31 mouse cellular contexts compared by ENCODE assay signal in the genomic region with DNA sequence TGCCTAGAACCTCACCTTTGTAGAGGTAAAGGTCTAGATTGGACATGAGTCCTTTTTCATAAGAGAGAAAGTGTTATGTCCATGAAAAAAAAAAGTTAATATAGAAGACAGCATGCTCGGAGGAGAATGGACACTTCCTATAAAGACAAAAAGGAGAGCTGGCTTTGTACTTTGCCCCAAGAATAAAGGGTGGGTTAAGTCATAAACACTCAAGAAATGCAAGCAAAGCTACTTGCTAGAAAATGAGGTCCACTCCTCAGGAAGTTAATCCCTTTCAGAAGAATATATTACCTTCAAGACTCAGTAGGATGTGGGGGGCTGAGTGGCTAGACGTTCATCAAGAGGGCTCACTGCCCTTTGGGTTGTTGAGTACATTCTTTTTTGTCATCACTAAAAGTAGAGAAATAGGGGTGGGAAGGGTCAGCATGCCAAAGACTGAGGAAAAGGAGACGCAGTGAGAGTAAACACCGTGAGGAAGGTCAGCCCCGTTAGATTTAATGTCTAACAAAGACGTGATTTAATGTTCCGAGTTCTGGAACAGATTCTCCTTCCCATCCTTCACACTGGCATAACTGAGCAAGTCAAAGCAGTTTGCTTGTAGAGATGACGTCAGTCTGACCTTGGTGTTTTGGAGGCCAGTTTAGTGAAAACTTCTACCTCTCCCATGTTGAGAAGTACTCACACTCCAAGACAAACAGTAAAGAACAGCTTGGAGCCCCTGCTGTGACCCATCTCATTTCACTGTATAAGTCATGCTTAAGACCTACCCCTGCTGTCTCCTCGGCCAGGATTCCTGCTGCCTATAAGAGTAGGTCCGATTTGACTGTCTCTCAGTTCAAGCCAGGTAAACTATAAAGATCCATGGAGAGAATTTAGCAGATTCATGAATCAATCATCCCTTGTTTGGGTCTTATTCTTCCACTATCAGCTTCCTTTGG. TPM values are rescaled to one million over a fixed set of nuclear protein-coding genes. Genes with fewer than 3 reads are reported as not detected.
DNase-seq lines count a peak whose midpoint lies in the region; ATAC-seq lines count a peak whose summit lies in the region.
"Had no signal": no experiment of that assay in that cellular context is flagged by ENCODE, and none has a peak within 500 bp of the region (broad histone marks: within the 10 kb centered on the region; RNA-seq: fewer than 3 reads in every experiment).

No protein-coding gene starts in this region.

- H3K27ac ChIP-seq in kidney, embryonic 16.5 days (ENCODE audit: low read length), result no peak overlapping the region
- H3K27ac ChIP-seq: embryonic facial prominence, embryonic 10.5 days; embryonic facial prominence, embryonic 15.5 days; forebrain, embryonic 12.5 days; hindbrain, embryonic 14.5 days; liver, embryonic 14.5 days; neural tube, embryonic 13.5 days had no signal

- intact Hi-C loops in heart, postnatal 14 days (cut with DNase I), result no loop called here

- H3K9me3 ChIP-seq in kidney, embryonic 16.5 days (ENCODE audit: low read length), result no peaks in the 10 kb centered on the region
- H3K9me3 ChIP-seq: embryonic facial prominence, embryonic 10.5 days; embryonic facial prominence, embryonic 15.5 days; forebrain, embryonic 12.5 days; neural tube, embryonic 13.5 days had no signal

- H3K4me1 ChIP-seq in kidney, embryonic 16.5 days (ENCODE audit: insufficient read depth, low read length), result no peaks in the 10 kb centered on the region

- no peaks in the 10 kb centered on the region for H3K36me3 ChIP-seq in kidney, embryonic 16.5 days (ENCODE audit: insufficient read depth, low read length)
- H3K36me3 ChIP-seq: embryonic facial prominence, embryonic 10.5 days; embryonic facial prominence, embryonic 15.5 days; forebrain, embryonic 12.5 days; neural tube, embryonic 13.5 days had no signal

- no peak overlapping the region for H3K9ac ChIP-seq in kidney, embryonic 16.5 days (replicated peaks; ENCODE audit: low read length)
- H3K9ac ChIP-seq: embryonic facial prominence, embryonic 15.5 days; forebrain, embryonic 12.5 days; hindbrain, embryonic 14.5 days; liver, embryonic 14.5 days; neural tube, embryonic 13.5 days had no signal

- H3K27me3 ChIP-seq in kidney, embryonic 16.5 days (ENCODE audit: insufficient read depth, low read length), result no peaks in the 10 kb centered on the region
- H3K27me3 ChIP-seq: embryonic facial prominence, embryonic 15.5 days; forebrain, embryonic 12.5 days; neural tube, embryonic 13.5 days had no signal

- no peak overlapping the region for H3K4me3 ChIP-seq in kidney, embryonic 16.5 days (ENCODE audit: low read length)
- H3K4me3 ChIP-seq: embryonic facial prominence, embryonic 10.5 days; embryonic facial prominence, embryonic 15.5 days; forebrain, embryonic 12.5 days; neural tube, embryonic 13.5 days had no signal

- DNase-seq in heart, adult 11 months, result peak; percentile 55
- no peak for DNase-seq in heart, postnatal 14 days
- no peak for DNase-seq in kidney, adult 8-10 months
- DNase-seq in ZHBTc4 (ENCODE audit: low read depth, low spot score), result peak; percentile 21
- DNase-seq in adrenal gland, postnatal 36 days, result peak; percentile 52 to 67
- DNase-seq in right cerebral cortex, postnatal 10 days (ENCODE audit: low spot score in 2 of 2), result no peak
- no peak for DNase-seq in right cerebral cortex, postnatal 36 days (ENCODE audit: low spot score in 2 of 2)
- DNase-seq: cerebellum, adult 11-12 months; gastrocnemius, postnatal 14 days; kidney, postnatal 10 days; layer of hippocampus, adult 9-11 months; liver; lung, adult 2 months; lung, postnatal 10 days had no signal

- 0 out of 2 replicates have a peak, but pooled peaks have one; percentile 31 for ATAC-seq in kidney, embryonic 16.5 days (ENCODE audit: low FRiP score, low TSS enrichment)
- ATAC-seq: CD4-positive, CD25-positive, alpha-beta regulatory T cell, adult 4 months had no signal

- 41% methylated on average over 10 of the region's 10 CpGs for WGBS in kidney, embryonic 16.5 days

- no peak overlapping the region for H3K4me2 ChIP-seq in kidney, embryonic 16.5 days (replicated peaks; ENCODE audit: low read depth, low read length)
- H3K4me2 ChIP-seq: embryonic facial prominence, embryonic 15.5 days; forebrain, embryonic 12.5 days; heart, embryonic 11.5 days; hindbrain, embryonic 14.5 days; midbrain, embryonic 11.5 days; neural tube, embryonic 13.5 days had no signal

RNA-seq across cellular contexts. Expression of a gene that starts 51.0 kb away (rescaled TPM):
- total RNA-seq in heart, postnatal 14 days (2021), result under 1 TPM in 1 of 2 experiments, not detected in 1; 0.10 TPM
- 0.14 and 0.25 TPM in 2 replicates for polyA plus RNA-seq in kidney, embryonic 16.5 days (2015; fragmentation: Nextera tagmentation; extraction: Ambion mirVana)
- total RNA-seq in adrenal gland, postnatal 36 days (2021), result under 1 TPM in 1 of 2 experiments, not detected in 1; 0.30 TPM
- total RNA-seq: common myeloid progenitor, adult 5-6 weeks; granulocyte monocyte progenitor cell, adult 5-6 weeks; hematopoietic stem cell, adult 5-6 weeks; megakaryocyte progenitor cell, adult 5-6 weeks had no signal
- polyA plus RNA-seq: CD4-positive, CD25-positive, alpha-beta regulatory T cell, adult 4 months; heart, embryonic 11.5 days; limb, embryonic 11.5 days; liver, embryonic 14.5 days; small intestine, adult 2 months; stomach, embryonic 14.5 days had no signal

Comparison
In these comparisons a context has a peak if more than half of its experiments do, and no peak if none do; other contexts are left out.
1. DNase-seq: peak in heart, adult 11 months (single experiment), ZHBTc4 (single experiment) and adrenal gland, postnatal 36 days (2 of 2); none in heart, postnatal 14 days (0 of 2), kidney, adult 8-10 months (0 of 2), right cerebral cortex, postnatal 10 days (0 of 2) and right cerebral cortex, postnatal 36 days (0 of 2).